Mouse (Mus musculus) lung, embryonic 14.5 days (tissue): Measurements from ENCODE around the gene Acod1. TPM values are rescaled to one million over a fixed set of nuclear protein-coding genes. Genes with fewer than 3 reads are reported as not detected.
A peak's percentile ranks its signal among the peaks of the same experiment; 100 is the strongest.

ENCODE experiments used
- ATAC-seq: fragments of 200-750 bp; cut with Nextera tagmentation; 2 replicates; pipeline ENCODE4 v1.8.0; 2017; ENCODE audit warnings: mild to moderate bottlenecking, moderate TSS enrichment, moderate library complexity; ENCODE audit not compliant: insufficient read depth
- DNase-seq: peaks from one replicate; pipeline ENCODE4 v3.0.0-alpha.2; 2015
- H3K27ac ChIP-seq: fragments of 300-500 bp; sonication (generic); 2 replicates; pipeline ENCODE4 v1.5.1; 2014; ENCODE audit warnings: low read depth, mild to moderate bottlenecking, moderate library complexity
- H3K27me3 ChIP-seq: fragments of 300-500 bp; sonication (generic); 2 replicates; pipeline ENCODE4 v1.6.1; 2014; ENCODE audit warnings: low read length, control low read depth; ENCODE audit not compliant: insufficient read depth
- H3K36me3 ChIP-seq: fragments of 300-500 bp; sonication (generic); 2 replicates; pipeline ENCODE4 v1.6.1; 2014; ENCODE audit warnings: control low read depth; ENCODE audit not compliant: insufficient read depth
- H3K4me1 ChIP-seq: fragments of 300-500 bp; sonication (generic); 2 replicates; pipeline ENCODE4 v1.6.1; 2014; ENCODE audit warnings: antibody characterized with exemption, control low read depth; ENCODE audit not compliant: insufficient read depth
- H3K4me2 ChIP-seq: fragments of 300-500 bp; sonication (generic); 2 replicates; pipeline ENCODE4 v1.6.1; 2014; ENCODE audit warnings: mild to moderate bottlenecking
- H3K4me3 ChIP-seq: fragments of 300-500 bp; sonication (generic); 2 replicates; pipeline ENCODE4 v1.5.1; 2014; ENCODE audit warnings: low read depth, low read length
- H3K9ac ChIP-seq: fragments of 300-500 bp; sonication (generic); 2 replicates; pipeline ENCODE4 v1.6.1; 2014
- H3K9me3 ChIP-seq: fragments of 300-500 bp; sonication (generic); 2 replicates; pipeline ENCODE4 v1.6.1; 2016; ENCODE audit warnings: low read depth, low read length, control low read depth
- CTCF ChIP-seq: IDR thresholded peaks from 2 replicates; pipeline ENCODE4 v1.5.1; 2016; ENCODE audit warnings: antibody characterized with exemption, low read depth
- WGBS: fragments of 180-500 bp; shearing (Covaris S2); extraction: QIAGEN DNeasy Blood & Tissue Kit; methylation state at CpG from one replicate; pipeline ENCODE4 v1.1.7; 2014; 5-methylcytosine and 5-hydroxymethylcytosine counted together
- polyA plus RNA-seq: library from polyadenylated mRNA; unstranded; fragments of >200 nt; fragmentation: Nextera tagmentation; extraction: Ambion mirVana; gene quantifications from 2 replicates; pipeline ENCODE4 v1.2.1, GENCODE M21; 2014

Acod1 gene
- polyA plus RNA-seq, 1 experiment from 2014 or later, result not detected

DNA sequence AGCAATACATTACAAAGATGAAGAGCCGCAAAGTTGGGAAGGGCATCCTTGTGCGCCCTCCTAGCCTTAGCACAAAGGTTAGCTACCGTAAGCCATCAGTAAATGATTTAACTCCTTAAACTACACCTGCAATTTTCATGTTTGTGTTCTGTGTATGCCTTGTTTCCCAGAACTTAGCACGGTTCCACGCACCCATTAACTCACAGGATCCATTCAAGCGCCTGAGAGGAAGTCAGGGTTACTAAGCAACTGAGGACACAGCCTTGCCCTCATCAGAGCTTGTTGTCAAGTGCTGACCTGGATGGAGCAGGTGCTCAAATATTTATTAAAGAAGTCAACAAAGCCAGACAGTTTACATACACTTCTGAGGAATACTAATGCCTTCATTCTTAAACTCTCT, 55.5 kb downstream of the Acod1 start:
- Histone ChIP-seq H3K9ac (no peak overlapping the region), H3K27ac (no peak overlapping the region), H3K36me3 (no peaks in the 10 kb centered on the region), H3K4me1 (0 out of 2 replicates have a peak, but pooled peaks cover 3% of the 10 kb centered on the region), H3K27me3 (no peaks in the 10 kb centered on the region), H3K4me2 (no peak overlapping the region), H3K9me3 (no peaks in the 10 kb centered on the region), H3K4me3 (no peak overlapping the region)
- no peak for TF ChIP-seq CTCF
- ATAC-seq, result no peak
- 49% methylated on average over 6 of the region's 6 CpGs for WGBS
- DNase-seq, result peak; percentile 14

DNA sequence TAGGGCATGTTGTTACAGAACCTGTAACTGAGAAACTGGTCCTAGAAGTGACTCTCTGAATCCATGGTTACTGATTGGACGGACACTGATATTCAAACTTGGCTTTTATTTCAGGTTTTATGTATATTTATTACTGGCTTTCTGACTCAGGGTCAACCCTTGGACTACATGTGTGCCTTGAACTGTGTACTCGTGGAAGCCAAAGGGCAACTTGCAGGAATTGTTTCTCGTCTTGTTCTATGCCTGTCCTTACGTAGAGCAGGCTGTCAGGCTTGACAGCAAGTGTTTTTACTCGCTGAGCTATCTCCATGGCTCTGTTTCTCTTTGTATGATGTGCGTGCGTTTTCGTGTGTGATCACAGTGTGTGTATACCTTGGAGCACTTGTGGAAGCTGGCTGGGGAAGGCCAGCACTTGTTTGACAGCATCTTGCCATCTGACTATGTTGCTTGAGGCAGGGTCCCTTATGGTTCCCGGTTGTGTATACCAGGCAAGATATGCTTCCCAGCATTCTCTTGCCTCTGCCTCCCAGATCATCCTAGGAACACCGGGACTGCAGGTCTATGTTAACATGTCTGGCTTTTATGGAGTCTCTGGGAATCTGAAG, 56.1 kb downstream of the Acod1 start:
- Histone ChIP-seq H3K27ac (peak overlapping the region; percentile 24; the same call in 1 of the 2 replicates), H3K36me3 (no peaks in the 10 kb centered on the region), H3K27me3 (no peaks in the 10 kb centered on the region), H3K4me3 (no peak overlapping the region), H3K4me2 (no peak overlapping the region), H3K4me1 (0 out of 2 replicates have a peak, but pooled peaks cover 3% of the 10 kb centered on the region), H3K9me3 (no peaks in the 10 kb centered on the region), H3K9ac (no peak overlapping the region)
- TF ChIP-seq CTCF, result no peak
- no peak for DNase-seq
- no peak for ATAC-seq
- 52% methylated on average over 10 of the region's 10 CpGs for WGBS

Other genes with a start within 250 kb of the Acod1 start
- 8.9 and 10.9 TPM in 2 replicates for gene Kctd12, start 64.3 kb upstream of the Acod1 start, polyA plus RNA-seq
- 31.2 and 34.4 TPM in 2 replicates for gene Cln5, start 23.2 kb downstream of the Acod1 start, polyA plus RNA-seq
- 33.5 and 33.7 TPM in 2 replicates for gene Fbxl3, start 52.6 kb downstream of the Acod1 start, polyA plus RNA-seq